8 mouse cellular contexts compared by ENCODE assay signal in genomic region chr8:112010997-112011815, GRCm38 (mm10). TPM values are rescaled to one million over a fixed set of nuclear protein-coding genes. Genes with fewer than 3 reads are reported as not detected.
A peak's percentile ranks its signal among the peaks of the same experiment; 100 is the strongest.
DNase-seq lines count a peak whose midpoint lies in the region; ATAC-seq and TF ChIP-seq lines count a peak whose summit lies in the region.

Gene Kars, minus strand, starts transcription at chr8:112011323.
Gene Terf2ip, plus strand, starts transcription at chr8:112011398.

- peak within 1 kb of the TSS; percentile 82 for H3K9ac ChIP-seq in embryonic facial prominence, embryonic 15.5 days
- peak within 1 kb of the TSS; percentile 76 for H3K9ac ChIP-seq in limb, embryonic 14.5 days (ENCODE audit: low read depth, low read length, severe bottlenecking)
- peak within 1 kb of the TSS; percentile 93 for H3K9ac ChIP-seq in midbrain, postnatal 0 days (replicated peaks; ENCODE audit: low read length, poor library complexity, severe bottlenecking)

- peak; percentile 72 for TF ChIP-seq POLR2A in bone marrow, adult 2 months (IDR thresholded peaks at IDR 0.05; ENCODE audit: borderline replicate concordance, control insufficient read depth, low read depth, low read length)
- peak; percentile 91 for TF ChIP-seq POLR2A in limb, embryonic 14.5 days (IDR thresholded peaks at IDR 0.05; ENCODE audit: borderline replicate concordance, extremely low read depth, insufficient read depth, insufficient read length)

- no peaks in the 10 kb centered on the region for H3K4me1 ChIP-seq in bone marrow, adult 2 months (ENCODE audit: control insufficient read depth, insufficient read depth, low read length)
- H3K4me1 ChIP-seq in embryonic facial prominence, embryonic 15.5 days, result peaks cover 23% of the 10 kb centered on the region
- peaks cover 18% of the 10 kb centered on the region for H3K4me1 ChIP-seq in limb, embryonic 14.5 days (ENCODE audit: control insufficient read depth, insufficient read depth, low read length)
- H3K4me1 ChIP-seq in midbrain, postnatal 0 days (ENCODE audit: insufficient read depth, low read length), result peaks cover 10% of the 10 kb centered on the region

- peak; percentile 92 for ATAC-seq in embryonic facial prominence, embryonic 15.5 days (ENCODE audit: insufficient number of reproducible peaks, low FRiP score, low TSS enrichment, low read depth)
- ATAC-seq in limb, embryonic 14.5 days (ENCODE audit: low FRiP score, low read depth), result peak; percentile 93
- peak; percentile 92 for ATAC-seq in midbrain, postnatal 0 days (ENCODE audit: low FRiP score)

- H3K27me3 ChIP-seq in embryonic facial prominence, embryonic 15.5 days, result no peaks in the 10 kb centered on the region
- no peaks in the 10 kb centered on the region for H3K27me3 ChIP-seq in limb, embryonic 14.5 days (ENCODE audit: control insufficient read depth, insufficient read depth, low read length)
- H3K27me3 ChIP-seq in midbrain, postnatal 0 days (ENCODE audit: insufficient read depth, low read length), result no peaks in the 10 kb centered on the region

- under 1% methylated on average over 61 of the region's 61 CpGs for WGBS in bone marrow, adult 2 months
- under 1% methylated on average over 61 of the region's 61 CpGs for WGBS in embryonic facial prominence, embryonic 15.5 days
- under 1% methylated on average over 61 of the region's 61 CpGs for WGBS in limb, embryonic 14.5 days
- WGBS in midbrain, postnatal 0 days, result under 1% methylated on average over 61 of the region's 61 CpGs

- peak within 1 kb of the TSS; percentile 91 for H3K4me2 ChIP-seq in embryonic facial prominence, embryonic 15.5 days (replicated peaks)
- H3K4me2 ChIP-seq in limb, embryonic 14.5 days (replicated peaks; ENCODE audit: low read depth, low read length, severe bottlenecking), result peak within 1 kb of the TSS; percentile 78
- peak within 1 kb of the TSS; percentile 84 for H3K4me2 ChIP-seq in midbrain, postnatal 0 days (ENCODE audit: low read depth, low read length, poor library complexity, severe bottlenecking)

- peaks cover 9% of the 10 kb centered on the region; the same call in 1 of the 2 replicates for H3K36me3 ChIP-seq in embryonic facial prominence, embryonic 15.5 days
- H3K36me3 ChIP-seq in limb, embryonic 14.5 days (ENCODE audit: control insufficient read depth, insufficient read depth, low read length), result peaks cover 15% of the 10 kb centered on the region
- peaks cover 5% of the 10 kb centered on the region for H3K36me3 ChIP-seq in midbrain, postnatal 0 days (ENCODE audit: insufficient read depth, low read length)

- no peak for TF ChIP-seq CTCF in bone marrow, adult 2 months (IDR thresholded peaks at IDR 0.05; ENCODE audit: control insufficient read depth, insufficient read depth, low read length)
- peak; percentile 25 for TF ChIP-seq CTCF in midbrain, postnatal 0 days (IDR thresholded peaks at IDR 0.05)

- H3K4me3 ChIP-seq in bone marrow, adult 2 months (replicated peaks; ENCODE audit: control insufficient read depth, low read depth, low read length), result peak within 1 kb of the TSS; percentile 85
- peak within 1 kb of the TSS; percentile 95 for H3K4me3 ChIP-seq in embryonic facial prominence, embryonic 15.5 days (replicated peaks)
- peak within 1 kb of the TSS; percentile 80 for H3K4me3 ChIP-seq in limb, embryonic 14.5 days (replicated peaks; ENCODE audit: low read length)
- H3K4me3 ChIP-seq in midbrain, postnatal 0 days (ENCODE audit: low read depth, low read length), result peak within 1 kb of the TSS; percentile 96

- H3K27ac ChIP-seq in bone marrow, adult 2 months (ENCODE audit: control insufficient read depth, insufficient read depth, low read depth, low read length, poor library complexity), result peak within 1 kb of the TSS; percentile 54
- H3K27ac ChIP-seq in embryonic facial prominence, embryonic 15.5 days (replicated peaks), result peak within 1 kb of the TSS; percentile 84
- peak within 1 kb of the TSS; percentile 72 for H3K27ac ChIP-seq in limb, embryonic 14.5 days (replicated peaks; ENCODE audit: low read depth, low read length)
- peak within 1 kb of the TSS; percentile 92 for H3K27ac ChIP-seq in midbrain, postnatal 0 days (ENCODE audit: low read depth, low read length)

- DNase-seq in 416B (ENCODE audit: low read depth), result peak; percentile 94
- DNase-seq in heart, adult 8-10 months (ENCODE audit: low spot score), result peak; percentile 93
- peak; percentile 94 for DNase-seq in kidney, adult 9 months
- DNase-seq in limb, embryonic 14.5 days (ENCODE audit: low spot score), result peak; percentile 94
- DNase-seq in midbrain, postnatal 0 days (ENCODE audit: low spot score), result peak; percentile 96
- DNase-seq in spleen, postnatal 14 days (ENCODE audit: low spot score in 2 of 2), result peak; percentile 87 to 91

- no peaks in the 10 kb centered on the region for H3K9me3 ChIP-seq in embryonic facial prominence, embryonic 15.5 days (replicated peaks)
- no peaks in the 10 kb centered on the region for H3K9me3 ChIP-seq in limb, embryonic 14.5 days (ENCODE audit: control insufficient read depth, low read length)
- no peaks in the 10 kb centered on the region for H3K9me3 ChIP-seq in midbrain, postnatal 0 days (ENCODE audit: low read length)

RNA-seq across cellular contexts. Expression of gene Kars, which starts in this region (rescaled TPM):
- 33.7 and 50.7 TPM in 2 replicates for polyA plus RNA-seq in bone marrow, adult 2 months (2011; ENCODE audit: insufficient read depth, insufficient read length, low replicate concordance, missing spikeins)
- 172 and 175 TPM in 2 replicates for polyA plus RNA-seq in embryonic facial prominence, embryonic 15.5 days (2015; fragmentation: Nextera tagmentation; extraction: Ambion mirVana)
- 100 to 1,000 TPM; 106 to 113 (median 110) TPM for total RNA-seq in heart, adult 8-10 months (2022)
- polyA plus RNA-seq in limb, embryonic 14.5 days (2012; rRNA removed), result 99.2 and 124 TPM in 2 replicates
- polyA plus RNA-seq in limb, embryonic 14.5 days (2014; fragmentation: Nextera tagmentation; extraction: Ambion mirVana), result 204 and 207 TPM in 2 replicates
- 88.6 and 106 TPM in 2 replicates for total RNA-seq in midbrain, postnatal 0 days (2014; rRNA removed)
- polyA plus RNA-seq in midbrain, postnatal 0 days (2015; fragmentation: Nextera tagmentation; extraction: Ambion mirVana), result 160 and 163 TPM in 2 replicates

RNA-seq across cellular contexts. Expression of gene Terf2ip, which starts in this region (rescaled TPM):
- polyA plus RNA-seq in bone marrow, adult 2 months (2011; ENCODE audit: insufficient read depth, insufficient read length, low replicate concordance, missing spikeins), result 5.6 and 5.9 TPM in 2 replicates
- polyA plus RNA-seq in embryonic facial prominence, embryonic 15.5 days (2015; fragmentation: Nextera tagmentation; extraction: Ambion mirVana), result 25.1 and 25.4 TPM in 2 replicates
- total RNA-seq in heart, adult 8-10 months (2022), result 10 to 100 TPM; 11.0 to 12.7 (median 11.3) TPM
- 14.9 and 16.5 TPM in 2 replicates for polyA plus RNA-seq in limb, embryonic 14.5 days (2012; rRNA removed)
- 17.5 and 21.5 TPM in 2 replicates for polyA plus RNA-seq in limb, embryonic 14.5 days (2014; fragmentation: Nextera tagmentation; extraction: Ambion mirVana)
- 55.5 and 75.0 TPM in 2 replicates for total RNA-seq in midbrain, postnatal 0 days (2014; rRNA removed)
- 65.4 and 74.9 TPM in 2 replicates for polyA plus RNA-seq in midbrain, postnatal 0 days (2015; fragmentation: Nextera tagmentation; extraction: Ambion mirVana)

Comparison
In these comparisons a context has a peak if more than half of its experiments do, and no peak if none do; other contexts are left out.
1. Peak in every context shown above with its lines: DNase-seq, ATAC-seq, H3K4me3 ChIP-seq and H3K27ac ChIP-seq.